Mouse (Mus musculus): ENCODE measurements around the gene Jag2.

DNA sequence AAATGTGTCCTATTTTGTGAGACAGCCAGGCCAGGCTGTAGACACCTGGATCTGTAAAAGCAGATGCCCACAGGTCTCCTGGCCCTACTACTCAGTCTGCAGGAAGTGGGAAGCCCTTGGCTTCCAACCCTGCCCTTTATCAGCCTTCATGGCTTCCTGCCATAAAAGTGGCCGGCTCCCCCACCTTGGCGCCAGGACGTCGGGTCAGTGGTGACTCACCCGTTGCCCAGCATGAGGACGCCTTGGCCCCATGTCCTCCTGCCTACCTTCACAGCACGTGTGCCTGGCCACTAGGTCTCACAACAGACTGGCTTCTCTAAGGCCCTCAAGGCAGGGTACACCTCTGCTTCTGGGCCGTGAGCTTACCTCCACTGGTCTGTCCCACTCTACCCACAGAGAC, 22.9 kb upstream of the Jag2 start:
- no peak for TF ChIP-seq POLR2A (IDR thresholded peaks at IDR 0.05; ENCODE audit: borderline replicate concordance, insufficient read depth, low read length)
- no peak for TF ChIP-seq CTCF (IDR thresholded peaks at IDR 0.05; ENCODE audit: borderline replicate concordance, insufficient read depth, low read depth, low read length)

All from cerebellum, adult 2 months (tissue).